Mouse (Mus musculus) liver, adult 2 months (tissue): Measurements from ENCODE around the gene Krt1.

Source experiments
- CTCF ChIP-seq: fragments of 200-500 bp; IDR thresholded peaks from 2 replicates; pipeline ENCODE4 v1.5.1; 2011; ENCODE audit warnings: low read depth, low read length, control low read depth
- POLR2A ChIP-seq: fragments of 200-500 bp; IDR thresholded peaks from 2 replicates; pipeline ENCODE4 v1.6.1; 2011; ENCODE audit warnings: low read length, control low read depth; ENCODE audit not compliant: insufficient read depth; ENCODE audit errors: extremely low read depth

DNA sequence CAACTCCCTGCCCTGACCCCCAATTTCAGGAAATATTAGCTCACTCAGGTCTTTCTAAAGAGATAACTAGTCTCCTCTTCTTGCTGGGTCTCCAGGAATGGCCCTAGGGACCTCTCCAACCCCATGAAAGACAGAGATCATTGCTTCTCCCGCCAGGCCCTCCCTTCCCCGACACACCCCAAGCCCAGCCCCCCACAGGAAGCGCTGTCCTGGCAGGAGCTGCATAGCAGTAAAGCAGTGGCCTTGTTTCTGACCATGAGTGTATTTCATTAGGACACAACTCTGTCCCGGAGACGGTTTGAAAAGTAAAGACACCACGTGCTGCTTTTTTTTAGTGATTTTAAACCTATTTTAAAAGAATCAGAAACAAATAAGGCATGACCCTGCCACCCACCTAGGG lies 17.5 kb downstream of the Krt1 start:
- no peak for TF ChIP-seq POLR2A
- no peak for TF ChIP-seq CTCF
